Mouse (Mus musculus) layer of hippocampus, postnatal 25 days (tissue): Measurements from ENCODE around the gene Sh3gl3. TPM values are rescaled to one million over a fixed set of nuclear protein-coding genes. Genes with fewer than 3 reads are reported as not detected.

Experiments
- DNase-seq, 2 experiments: peaks; one replicate each; pipeline ENCODE4 v3.0.0; 2022; ENCODE audit warnings: mixed read lengths in 2 of 2, low spot score in 1 of 2; ENCODE audit errors: extremely low spot score in 1 of 2
- total RNA-seq, 2 experiments: library from RNA; stranded (reverse); gene quantifications; 2 replicates each; pipeline ENCODE4 v1.2.3; 2021

Gene Sh3gl3
- total RNA-seq, 2 experiments from 2014 or later, result 58.4 to 65.9 TPM

DNA sequence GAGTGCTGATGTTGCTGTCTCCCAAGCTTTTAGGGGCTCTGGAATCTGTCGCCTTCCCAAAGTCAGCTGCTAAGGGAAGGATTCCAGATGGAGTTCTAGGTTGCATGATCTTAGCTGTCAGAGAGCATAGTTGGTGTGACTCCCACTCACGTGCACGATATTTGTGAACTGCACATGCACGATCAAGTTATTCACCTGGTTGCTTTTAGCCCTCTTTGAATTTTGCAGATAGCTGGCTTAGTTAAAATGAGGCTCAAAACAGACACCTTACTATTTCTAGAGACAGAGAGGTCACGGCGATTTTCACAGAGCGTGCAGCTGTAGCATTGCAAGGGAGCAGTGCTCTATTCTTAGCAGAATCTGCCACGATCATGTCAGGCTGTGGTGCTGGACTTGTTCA is 108.4 kb downstream of the Sh3gl3 start:
- DNase-seq, result no peak

DNA sequence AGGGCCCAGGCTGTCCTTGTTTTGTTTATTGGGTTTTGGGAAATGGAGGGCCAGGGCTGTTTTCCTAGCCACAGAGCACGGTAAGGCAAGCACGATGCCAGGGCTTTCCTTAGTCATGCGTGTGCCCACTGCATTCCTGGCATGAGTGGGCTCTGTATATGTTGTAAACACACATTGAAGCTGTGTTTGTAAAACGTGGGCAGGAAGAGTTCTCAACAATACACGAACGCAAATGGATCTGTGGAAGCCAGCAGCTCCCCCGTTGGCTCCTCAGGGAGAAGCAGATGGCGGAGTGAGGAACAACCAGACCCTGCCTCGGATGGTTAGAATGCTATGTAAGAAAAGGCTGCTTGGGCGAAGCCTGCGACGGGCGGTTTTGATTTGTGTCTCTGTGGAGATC is 108.8 kb downstream of the Sh3gl3 start:
- DNase-seq, result peak in 1 of 2 experiments; percentile 20

DNA sequence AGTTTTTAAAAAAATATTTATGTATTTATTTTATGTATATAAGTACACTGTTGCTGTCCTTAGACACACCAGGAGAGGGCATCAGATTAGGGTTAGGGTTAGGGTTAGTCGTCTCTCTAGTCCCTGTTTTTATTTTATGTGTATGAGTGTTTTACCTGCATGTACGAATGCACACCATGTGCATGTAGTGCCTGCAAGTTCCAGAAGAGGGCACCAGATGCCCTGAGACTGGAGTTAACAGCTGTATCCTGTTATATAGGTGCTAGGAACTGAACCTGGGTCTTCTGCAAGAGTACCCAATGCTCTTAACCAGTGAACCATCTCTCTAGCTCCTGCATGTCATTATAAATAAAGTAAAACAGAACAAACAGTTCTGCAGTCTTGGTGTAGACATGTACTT is 113.6 kb downstream of the Sh3gl3 start:
- DNase-seq, result no peak

DNA sequence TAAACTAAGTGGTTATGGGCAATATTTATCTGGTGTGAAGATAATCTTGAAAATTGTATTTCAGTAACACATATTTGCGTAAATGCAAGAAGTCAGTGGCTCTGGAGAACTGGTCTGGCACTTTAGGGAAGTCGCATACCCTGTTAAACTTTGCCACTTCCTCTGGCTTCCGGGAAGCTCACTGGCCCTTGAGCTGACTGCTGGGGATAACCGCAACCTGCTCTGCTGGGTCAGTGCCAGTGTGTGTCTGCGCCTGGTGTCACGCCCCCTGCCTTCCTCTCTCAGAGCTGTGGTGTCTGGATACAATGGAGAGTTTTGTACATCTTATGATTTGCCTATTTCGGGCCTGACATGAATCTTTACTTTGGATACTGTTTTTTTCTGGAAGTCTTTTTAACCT is 119.8 kb downstream of the Sh3gl3 start:
- no peak for DNase-seq

DNA sequence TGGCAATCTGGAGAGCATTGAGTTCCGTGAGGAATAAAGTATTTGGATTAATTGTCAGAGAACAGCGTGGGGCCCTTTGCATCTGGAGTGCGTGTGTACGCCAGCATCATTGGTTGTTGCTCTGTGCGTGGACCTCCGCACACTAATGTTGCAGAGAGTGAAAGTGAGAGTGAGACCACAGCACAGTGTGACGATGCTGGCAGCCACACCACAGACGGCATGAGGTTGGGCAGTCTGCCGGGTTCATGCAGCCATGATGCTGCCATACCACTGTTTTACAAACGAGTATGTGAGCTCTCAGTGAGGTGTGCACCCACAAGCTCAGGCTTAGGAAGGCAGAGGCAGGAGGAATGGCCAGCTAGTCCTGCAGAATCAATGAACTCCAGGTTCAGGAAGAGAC is 120.4 kb downstream of the Sh3gl3 start:
- DNase-seq, result no peak

DNA sequence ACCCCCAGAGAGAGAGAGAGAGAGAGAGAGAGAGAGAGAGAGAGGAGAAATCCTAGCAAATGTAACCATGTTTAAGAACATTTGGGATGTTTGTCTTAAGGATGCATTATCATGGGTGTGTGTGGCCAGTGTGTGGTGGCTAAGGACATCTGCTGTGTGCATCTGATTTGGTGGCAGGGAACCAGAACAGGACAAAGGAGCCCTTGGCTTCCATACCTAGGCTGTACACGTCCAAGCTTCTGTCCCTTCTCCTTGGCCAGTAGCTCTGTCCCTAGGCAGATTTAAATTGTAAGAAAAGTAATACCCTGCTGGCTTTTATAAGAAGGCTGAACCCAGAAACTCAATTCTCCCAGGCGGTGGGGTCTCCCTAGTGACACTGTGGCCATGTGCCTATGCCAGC is 121.0 kb downstream of the Sh3gl3 start:
- DNase-seq, result no peak

DNA sequence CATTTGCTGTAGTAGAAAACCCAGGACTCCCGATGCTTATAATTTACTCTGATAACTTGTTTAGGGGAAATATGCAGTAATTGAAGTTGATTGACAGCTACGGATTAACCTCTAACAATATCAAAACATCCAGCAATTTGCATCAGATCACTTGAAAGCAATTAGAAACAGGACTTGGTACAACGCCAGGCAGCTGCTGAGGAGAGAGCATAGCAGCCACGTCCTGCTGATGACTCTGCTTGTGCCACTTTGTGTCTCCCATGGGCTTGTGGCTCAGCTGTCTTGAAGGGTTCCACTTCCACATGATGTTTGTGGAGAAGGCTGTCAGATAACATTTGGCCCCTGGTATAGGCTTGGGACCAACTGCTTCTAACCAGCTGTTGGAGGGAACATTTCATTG is 134.8 kb downstream of the Sh3gl3 start:
- DNase-seq, result no peak

DNA sequence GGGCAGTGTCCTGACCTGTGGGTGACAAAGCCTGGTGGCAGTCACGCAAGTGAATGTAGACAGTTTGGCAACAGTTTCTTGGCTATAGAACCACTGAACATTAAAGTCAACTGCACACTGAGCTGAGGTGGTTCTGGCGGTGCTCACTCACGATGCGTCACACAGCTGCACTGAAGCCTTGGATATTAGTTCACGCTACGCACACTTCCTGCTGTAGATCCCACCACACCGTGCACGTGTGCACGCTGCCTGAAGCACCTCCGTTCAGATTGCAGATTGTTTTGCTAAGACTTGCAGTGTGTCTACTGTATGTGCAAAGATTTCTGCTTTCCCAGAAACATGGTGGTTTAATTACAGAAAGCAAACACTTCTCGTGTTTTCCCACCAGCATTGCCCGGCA is 144.9 kb downstream of the Sh3gl3 start:
- no peak for DNase-seq

DNA sequence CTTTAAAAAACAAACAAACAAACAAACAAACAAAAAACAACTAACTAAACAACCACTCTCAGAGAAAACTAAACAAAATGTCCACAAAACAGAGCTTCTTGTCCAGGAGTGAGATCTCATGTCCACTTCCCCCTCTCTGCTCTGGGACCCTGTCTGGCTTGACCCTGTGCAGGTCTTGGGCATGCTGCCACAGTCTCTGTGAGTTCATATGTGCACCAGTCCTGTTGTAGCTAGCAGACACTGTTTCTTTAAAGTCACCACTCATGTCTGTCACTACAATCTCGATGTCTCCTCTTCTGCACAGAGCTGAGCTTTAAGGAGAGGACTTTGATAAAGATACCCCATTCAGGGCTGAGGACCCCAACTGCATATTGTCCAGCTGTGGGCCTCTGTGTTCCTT is 153.0 kb downstream of the Sh3gl3 start:
- no peak for DNase-seq

DNA sequence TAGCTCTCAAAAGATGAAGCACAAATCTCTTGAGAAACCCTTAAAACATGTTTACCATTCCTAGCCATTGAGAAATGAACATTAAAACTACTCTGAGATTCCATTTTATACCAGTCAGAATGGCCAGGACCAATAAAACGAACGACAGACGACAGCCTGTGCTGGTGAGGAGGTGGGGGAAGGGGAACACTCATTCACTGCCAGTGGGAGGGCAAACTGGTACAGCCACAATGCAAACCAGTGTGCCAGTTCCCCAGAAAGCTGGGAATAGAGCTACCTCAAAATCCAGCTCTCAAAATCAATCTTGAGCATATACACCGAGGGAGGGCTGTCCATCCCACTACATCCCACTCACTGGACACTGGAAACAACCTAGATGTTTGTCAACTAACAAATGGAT is 153.6 kb downstream of the Sh3gl3 start:
- no peak for DNase-seq

DNA sequence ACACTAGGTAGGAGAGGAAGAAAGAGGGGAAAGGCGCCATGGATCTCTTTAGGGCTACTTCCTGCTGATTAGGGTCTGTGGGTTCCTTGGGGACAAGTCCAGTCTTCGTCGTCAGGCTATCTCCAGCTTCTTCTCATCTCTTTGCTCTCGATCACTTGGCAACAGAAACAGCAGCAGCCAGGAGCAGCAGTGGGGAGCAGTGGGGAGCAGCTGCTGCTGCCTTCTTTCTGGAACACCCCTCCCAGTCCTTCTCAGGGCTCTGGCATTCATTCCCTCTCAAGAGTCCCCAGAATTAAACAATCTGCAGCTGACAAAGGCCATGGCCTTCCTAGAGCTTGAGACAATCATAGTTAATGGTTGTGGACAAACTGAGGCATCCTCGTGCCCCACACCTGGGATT is 154.2 kb downstream of the Sh3gl3 start:
- DNase-seq, result no peak

DNA sequence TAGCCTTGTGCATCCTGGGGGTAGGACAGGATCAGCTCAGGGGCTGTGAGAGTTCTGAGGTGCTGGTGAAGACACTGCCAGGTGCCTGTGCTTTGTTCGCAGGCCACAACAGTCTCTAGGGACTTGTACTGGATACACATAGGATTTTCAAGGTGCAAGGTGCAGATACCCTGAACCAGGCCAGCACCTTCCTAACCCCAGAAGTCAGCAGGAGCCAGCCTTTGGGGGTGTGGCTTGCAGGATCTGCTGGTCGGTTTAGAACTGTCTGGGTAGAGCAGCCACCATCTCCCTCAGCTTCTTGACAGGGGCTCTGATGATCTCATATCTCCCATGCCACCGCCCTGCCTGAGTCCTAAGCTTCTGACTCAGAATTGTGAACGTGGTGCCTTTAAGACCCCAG is 156.2 kb downstream of the Sh3gl3 start:
- DNase-seq, result no peak

DNA sequence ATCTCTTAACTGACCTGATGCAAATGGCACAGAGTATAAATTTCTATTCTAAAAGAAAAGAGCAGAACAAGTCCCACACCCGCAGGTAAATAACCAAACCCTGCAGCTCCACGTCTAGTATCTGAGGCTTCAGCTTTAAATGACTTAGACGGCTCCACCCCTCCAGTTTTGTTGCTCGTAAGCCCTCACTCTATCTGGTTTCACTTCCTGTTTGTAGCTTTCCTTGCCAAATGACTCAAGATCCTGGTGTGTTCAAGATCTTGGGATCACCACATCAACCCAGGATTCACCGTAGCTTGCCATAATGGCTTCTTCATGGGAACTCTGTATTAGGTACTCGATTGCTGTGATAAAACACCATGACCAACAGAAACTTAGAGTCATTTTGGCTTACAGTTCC is 157.2 kb downstream of the Sh3gl3 start:
- no peak for DNase-seq

DNA sequence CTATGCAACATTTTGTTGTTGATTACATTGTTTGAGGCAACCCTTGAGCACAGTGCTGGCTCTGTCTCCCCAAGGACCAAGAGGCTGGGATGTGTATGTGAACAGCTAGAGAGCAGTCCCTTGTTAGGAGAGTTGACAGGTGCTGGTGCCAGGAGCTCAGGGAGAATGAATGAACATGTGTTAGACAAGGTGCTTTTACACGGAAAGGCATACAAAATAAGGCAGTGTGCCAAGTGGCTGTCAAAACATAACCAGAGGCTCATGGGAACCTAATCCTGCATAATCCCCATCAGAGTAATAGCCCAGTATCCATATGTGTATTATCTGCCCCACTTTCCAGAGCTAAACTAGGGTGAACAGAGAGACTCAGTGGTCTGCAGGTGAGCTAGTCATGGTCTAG is 160.4 kb downstream of the Sh3gl3 start:
- DNase-seq, result no peak

DNA sequence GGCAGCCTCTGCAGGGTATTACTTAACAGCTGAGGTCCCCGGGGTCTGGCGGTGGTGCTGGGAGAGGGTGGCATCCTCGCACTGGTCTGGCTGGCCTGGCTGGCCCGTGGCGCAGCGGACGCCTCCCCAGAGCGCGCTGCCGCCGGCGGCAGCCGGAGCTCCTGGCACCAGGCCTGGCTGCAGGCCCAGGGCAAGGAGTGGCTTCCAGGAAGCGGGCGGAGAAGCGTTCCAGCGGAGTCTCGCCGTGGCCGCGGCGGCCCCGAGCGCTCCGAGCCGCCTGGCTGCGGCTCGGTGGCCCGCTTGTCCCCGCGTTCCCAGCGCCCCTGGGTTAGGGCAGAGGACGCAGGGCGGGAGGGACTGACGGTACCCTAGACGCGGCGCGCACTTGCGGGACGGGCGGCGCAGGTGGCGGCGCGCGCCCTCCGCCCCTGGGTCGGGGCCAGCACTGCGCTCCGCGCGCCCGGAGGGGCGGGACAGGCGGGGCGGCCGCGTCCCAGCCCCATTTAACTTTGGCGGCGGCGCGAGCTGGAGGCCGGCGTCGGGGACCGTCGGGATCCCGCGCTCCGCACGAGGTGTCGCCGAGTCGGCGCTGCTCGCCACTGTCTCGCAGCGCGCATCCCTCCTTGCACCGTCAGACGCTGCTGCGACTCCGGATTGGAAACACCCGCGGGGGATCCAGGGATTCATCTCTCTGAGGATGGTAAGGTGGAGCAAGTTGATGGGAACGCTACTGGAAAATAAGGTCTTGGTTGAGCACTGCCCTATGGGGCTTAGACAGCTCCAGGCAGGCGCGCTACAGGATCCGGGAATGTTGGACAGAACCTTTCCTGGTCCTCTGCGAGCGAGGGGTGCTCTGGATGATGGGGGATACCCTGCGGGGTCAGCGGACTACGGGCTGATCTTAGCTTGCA is 161.8 kb downstream of the Sh3gl3 start, which contains the start of gene Adamtsl3:
Gene Adamtsl3, plus strand, starts transcription at position 484 of the 911 bp plus-strand sequence.
- peak; percentile 12 to 16 for DNase-seq

DNA sequence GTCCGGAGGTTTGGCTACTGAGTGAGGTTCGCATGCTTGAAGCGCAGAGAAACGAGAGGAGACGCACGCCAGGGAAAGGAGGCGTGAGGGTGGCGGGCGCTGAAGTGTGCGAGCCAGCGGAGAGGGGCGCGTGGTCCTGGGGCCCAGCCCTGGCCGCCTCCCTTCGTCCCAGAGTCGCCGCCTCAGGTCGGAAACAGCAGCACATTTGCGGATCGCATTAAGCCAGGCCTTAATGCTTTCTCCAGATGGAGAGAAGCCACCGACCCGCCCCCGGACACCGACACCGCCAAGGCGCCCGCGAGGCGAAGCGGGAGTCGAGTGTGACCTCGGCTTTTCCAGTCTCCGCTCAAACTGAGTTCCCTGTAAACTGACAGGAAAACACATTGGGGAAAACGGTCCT is 162.5 kb downstream of the Sh3gl3 start:
- no peak for DNase-seq

DNA sequence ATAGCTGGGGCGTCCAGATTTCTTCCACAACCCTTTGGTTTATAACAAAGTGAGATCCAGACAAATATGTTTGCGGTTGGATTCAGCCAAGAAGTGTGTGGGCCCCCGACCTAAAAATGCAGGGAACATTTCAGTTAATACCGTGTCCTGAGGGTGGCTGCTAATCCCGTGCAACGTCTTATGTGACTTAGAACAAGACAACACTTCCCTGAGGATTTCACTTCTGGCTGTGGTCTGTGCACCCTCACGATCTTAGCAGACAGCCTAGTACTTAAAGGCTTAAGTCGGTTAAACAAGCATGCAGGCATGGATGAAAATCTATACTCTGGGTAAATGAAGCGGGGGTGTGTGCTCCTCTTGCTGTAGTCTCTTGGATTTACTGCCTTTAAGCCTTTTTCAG is 164.5 kb downstream of the Sh3gl3 start:
- DNase-seq, result no peak

DNA sequence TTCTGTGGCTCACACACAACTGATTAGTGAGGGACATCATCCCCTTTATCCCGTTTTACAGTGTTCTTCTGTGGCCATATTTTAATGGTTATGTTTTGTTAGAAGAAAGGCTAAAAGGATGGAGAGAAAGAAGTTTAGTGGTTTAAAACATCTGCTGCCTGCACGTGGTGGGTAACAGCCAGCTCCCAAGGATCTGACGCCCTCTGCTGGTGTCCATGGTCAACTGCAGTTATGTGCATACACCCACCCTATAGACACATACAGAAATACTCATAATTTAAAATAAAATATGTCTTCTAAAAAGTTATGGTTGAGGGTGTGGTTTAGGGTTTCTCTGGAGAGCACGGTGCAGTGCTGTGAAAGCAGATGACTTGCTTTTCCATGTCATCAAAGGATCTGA is 164.9 kb downstream of the Sh3gl3 start:
- no peak for DNase-seq

DNA sequence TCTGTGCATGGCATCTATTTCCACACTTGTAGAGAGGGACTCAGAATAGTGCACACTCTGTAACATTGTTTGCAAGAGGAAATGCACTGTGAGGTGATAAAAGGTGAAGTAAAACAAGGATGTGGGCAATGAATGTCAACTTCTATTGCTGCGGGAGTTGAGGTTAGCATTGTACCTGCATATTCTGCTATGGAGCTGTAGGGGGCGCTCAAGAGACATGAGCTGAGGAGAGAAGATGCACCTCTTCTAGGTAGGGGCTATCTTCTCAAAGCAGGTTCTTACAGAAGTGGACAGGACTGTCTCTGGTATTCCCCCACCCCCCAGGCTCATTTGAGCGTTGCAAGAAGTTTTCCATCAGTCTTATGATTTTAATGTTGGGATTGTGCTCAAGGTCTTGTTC is 165.6 kb downstream of the Sh3gl3 start:
- peak in 1 of 2 experiments; percentile 15 for DNase-seq

DNA sequence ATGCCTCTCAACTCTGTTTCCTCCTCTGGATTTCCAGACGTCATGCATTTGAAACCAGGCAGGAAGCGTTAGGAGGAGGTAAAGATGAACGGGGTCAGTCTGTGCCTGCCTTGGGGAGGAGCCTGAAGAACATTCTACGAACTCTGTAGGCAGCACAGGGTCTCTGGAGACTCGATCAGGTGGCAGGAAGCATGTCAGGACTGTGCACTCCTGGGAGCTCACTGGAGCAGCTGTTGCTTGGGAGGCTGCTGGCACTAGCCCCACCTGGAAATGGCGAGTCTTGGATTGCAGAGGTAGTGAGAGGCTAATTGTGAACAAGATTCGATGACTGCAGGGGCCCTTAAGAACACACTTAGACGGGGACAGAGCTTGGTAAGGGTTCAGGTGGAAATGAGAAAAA is 167.8 kb downstream of the Sh3gl3 start:
- no peak for DNase-seq

DNA sequence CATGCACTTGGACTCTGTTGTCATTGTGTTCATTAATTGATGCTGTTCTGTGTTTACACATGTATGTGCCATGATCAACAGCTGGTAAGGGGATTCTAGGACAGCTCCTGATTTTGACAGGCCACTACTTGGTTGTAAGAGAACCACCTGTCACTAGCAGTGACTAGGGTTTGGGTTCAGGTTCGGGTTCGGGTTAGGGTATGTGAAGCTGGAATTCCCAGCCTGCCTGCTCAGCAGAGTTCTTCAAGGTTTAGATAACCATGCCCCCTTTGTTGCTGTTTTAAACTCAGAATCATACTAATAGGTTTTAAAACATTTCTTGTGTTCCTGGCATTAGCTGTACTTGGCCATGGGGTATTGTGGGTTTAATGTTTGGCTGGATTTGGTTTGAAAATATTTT is 173.1 kb downstream of the Sh3gl3 start:
- no peak for DNase-seq

DNA sequence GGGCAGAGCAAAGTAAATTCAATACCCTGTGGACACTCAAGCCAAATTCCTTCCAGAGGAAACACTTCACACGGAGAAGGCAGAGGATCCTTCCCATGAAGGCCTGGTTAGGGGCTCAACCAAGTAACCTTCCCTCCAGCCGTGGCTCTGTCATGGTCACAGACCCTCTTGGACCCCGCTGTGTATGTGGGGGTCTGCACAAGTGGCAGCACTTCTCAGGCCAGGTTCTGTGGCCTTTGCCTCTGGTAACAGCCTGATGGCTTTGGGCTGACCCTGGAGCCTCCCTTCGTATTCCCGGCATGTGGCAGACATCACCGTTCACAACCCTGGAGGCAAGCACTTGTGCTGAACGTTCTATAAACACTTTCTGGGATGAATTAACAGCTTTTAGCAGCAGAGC is 176.2 kb downstream of the Sh3gl3 start:
- no peak for DNase-seq
